Mouse (Mus musculus) granulocyte monocyte progenitor cell, adult 5-6 weeks (primary cell): Measurements from ENCODE around the gene Tmem135. TPM values are rescaled to one million over a fixed set of nuclear protein-coding genes. Genes with fewer than 3 reads are reported as not detected.

Experiments used
- ATAC-seq: replicated peaks from 2 replicates; pipeline ENCODE4 v1.8.0; 2016; ENCODE audit warnings: mild to moderate bottlenecking, moderate TSS enrichment, inconsistent platforms; ENCODE audit not compliant: poor library complexity, severe bottlenecking
- total RNA-seq, 2 experiments: library from RNA; stranded (forward) in 1 of 2; stranded (reverse) in 1 of 2; fragments of 200-712, 200-1000 nt in 1 of 2; fragments of >200 nt in 1 of 2; fragmentation: Nextera tagmentation in 1 of 2; gene quantifications; 2 replicates each; pipeline ENCODE4 v1.2.3; 2014 to 2017

Tmem135 gene
- 21.5 and 23.1 TPM in 2 replicates for total RNA-seq (2014; fragmentation: Nextera tagmentation)
- 18.1 and 18.9 TPM in 2 replicates for total RNA-seq (2017)

DNA sequence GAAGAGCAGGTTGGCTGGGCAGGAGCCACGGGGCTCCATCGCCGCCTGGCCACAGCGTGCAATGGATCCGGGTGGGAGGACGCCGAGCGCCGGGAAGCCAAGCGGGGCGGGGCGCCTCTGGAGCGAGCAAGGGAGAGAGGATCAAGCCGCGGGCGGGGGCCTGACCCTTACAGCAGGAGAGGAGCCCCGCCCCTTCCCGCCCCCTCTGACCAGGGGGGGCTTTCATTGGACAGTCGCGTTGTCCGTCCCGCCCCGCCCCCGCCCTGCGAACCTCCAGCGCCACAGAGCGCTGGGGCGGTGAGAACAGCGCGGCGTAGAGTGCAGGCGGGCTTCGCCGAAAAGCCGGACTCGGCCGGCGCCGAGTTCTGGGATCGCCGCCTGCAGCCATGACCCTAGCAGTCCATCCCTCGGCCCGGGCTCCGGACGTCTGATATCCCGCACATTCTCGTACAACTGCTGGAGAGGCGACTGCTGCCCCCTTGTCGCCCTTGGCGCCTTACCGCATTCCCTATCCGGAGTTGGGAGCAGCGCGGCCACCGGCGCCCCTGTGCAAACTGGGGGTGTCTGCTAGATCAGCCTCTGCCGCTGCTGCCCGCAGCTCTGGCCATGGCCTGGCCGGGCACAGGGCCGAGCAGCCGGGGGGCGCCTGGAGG lies at the start of gene Tmem135, which contains the start of gene Fzd4:
TSS of gene Tmem135 (minus strand) at position 142 of the 653 bp plus-strand sequence.
TSS of gene Fzd4 (plus strand) at position 275 of the 653 bp plus-strand sequence.
- peak; percentile 76 for ATAC-seq

DNA sequence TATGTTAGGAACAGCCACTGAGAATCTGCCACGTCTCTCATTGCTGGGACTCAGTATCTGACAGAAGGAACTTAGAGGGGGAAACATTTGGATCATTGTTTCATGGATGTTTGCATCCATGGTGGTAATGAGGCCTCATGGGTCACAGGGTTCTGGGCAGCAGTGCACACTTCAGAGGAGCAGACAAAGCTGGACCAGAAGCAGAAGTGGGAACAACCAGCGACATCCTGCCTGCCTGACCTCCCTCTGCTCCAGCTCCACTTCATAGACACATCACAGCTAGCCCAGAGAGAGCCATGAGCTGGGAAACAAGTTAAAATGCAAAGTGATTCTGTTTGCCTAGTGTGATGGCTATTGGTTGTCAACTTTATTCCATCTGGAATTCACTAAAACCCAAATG lies 46.3 kb upstream of the Tmem135 start:
- peak; percentile 73 for ATAC-seq

DNA sequence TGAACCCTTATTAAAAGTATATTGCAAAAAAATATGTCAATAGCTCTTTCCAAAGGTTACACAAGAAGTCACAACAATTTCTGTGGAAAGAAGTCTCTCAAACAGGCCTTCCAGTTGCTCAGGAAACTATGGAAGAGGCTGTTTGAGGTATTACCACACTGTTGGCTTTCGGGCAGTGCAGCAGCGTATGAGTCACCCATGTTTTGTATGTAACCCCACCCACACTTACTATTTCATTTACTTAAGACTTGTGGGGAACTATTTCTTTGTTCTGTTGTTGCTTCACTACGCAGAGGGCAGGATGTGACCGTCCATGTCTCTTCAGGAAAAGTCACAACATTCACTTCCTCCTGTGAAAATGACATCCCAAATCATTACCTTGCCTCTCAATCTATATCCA lies 41.1 kb upstream of the Tmem135 start:
- ATAC-seq, result peak; percentile 89

DNA sequence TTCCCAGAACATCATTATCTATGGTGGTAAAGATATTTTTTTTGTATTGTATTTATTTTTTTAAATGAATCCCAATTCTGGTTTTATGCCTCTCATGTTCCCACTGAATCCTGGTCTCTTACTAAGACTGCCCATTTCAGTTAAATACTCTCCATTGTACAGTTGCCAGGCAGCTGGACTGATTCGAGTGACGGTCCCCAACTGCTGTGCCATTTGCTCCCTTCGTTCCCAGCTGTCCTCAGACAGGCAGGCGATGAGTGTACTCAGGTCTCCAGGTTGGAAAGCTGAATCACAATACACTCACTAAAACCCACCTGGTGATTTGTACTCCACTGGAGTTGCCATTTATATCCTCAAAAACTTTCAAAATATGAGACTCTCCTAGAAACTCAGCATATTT lies 38.2 kb upstream of the Tmem135 start:
- ATAC-seq, result no peak

DNA sequence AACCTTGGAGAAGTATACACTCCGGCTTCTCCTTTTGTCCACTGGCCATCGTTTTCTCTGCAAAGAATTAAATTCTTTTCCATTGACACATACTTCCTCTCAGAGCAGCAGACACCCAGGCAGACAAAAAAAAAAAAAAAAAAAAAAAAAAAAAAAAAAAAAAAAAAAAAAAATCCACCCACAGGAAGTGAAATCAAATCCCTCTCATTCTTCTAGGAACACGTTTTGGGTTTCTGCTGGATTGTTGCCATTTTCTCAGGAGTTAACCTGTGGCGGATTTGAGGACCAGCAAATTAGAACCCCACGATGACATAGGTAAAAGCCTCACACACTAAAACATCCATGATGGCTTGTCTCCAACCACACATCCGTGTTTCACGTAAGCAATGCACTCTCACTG lies 37.3 kb upstream of the Tmem135 start:
- ATAC-seq, result peak; percentile 21

DNA sequence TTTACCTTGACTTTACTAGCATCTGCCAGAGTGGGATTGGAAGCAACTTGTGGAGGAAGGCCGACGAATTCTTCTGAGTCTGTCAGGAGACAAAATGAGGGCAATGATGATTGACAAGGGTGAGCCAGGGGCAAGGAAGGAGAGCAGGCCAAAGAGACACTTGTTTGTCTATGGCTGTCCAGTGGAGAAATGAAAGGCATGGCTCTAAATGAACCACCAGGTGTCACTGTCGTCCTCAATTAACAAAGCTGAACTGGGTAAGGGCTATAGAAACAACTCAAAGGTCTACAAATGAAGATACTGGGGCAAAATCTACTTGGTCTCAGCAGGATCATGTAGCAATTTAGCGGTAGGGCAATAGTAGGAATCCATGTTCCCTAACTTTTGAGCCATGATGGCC lies 33.6 kb upstream of the Tmem135 start:
- ATAC-seq, result peak; percentile 72

DNA sequence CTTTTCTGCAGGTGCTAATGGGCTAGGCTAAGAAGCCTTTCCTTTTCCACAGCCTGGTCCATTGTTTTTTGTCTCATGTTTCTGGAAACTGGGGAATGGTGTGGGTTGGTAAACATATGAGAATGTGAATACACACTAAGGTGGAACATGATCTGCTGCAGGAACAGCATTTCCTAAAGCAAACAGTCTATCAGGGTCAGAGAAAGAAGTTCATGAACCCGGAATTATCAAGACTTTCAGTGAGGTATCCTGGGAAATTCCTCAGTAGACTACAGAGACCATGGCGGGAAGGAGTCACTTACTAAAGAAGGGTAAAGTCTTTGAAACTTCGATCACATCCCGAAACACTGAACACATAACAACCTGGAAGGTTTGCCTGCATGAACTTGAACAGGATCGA lies 32.4 kb upstream of the Tmem135 start:
- no peak for ATAC-seq

DNA sequence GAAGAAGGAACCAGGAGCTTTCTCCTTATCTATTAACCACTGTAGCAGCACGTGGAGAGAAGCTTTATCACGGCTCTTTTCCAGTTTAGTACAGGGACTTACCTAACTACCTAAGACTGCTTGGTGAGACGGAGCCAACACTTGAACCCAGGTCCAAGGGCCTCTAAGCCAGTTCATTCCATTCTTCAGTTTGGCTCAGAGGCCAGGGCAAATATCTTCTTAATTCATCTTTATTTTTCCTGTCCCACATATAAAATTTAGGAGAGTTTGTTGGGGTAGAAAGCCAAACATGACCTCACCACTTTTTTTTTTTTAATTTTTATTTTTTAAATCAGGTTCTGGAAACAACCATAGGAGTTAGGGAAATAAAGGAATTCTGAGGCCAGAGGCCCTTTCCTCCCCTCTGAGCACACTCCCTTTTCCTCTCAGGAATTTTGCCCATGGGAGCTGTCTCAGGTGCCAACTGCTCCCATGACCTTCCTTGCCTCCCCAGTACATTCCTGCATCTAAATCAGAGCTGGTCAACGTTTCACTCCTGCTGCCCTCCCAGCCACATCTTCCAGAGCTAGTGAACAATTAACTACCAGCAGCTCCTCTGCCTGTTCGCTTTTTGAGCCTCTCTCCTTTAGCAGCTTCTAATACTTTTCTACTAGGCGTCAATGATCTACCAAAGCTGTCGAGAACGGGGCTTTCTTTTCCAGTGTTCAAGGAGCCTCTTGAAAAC lies 30.0 kb upstream of the Tmem135 start:
- ATAC-seq, result no peak

DNA sequence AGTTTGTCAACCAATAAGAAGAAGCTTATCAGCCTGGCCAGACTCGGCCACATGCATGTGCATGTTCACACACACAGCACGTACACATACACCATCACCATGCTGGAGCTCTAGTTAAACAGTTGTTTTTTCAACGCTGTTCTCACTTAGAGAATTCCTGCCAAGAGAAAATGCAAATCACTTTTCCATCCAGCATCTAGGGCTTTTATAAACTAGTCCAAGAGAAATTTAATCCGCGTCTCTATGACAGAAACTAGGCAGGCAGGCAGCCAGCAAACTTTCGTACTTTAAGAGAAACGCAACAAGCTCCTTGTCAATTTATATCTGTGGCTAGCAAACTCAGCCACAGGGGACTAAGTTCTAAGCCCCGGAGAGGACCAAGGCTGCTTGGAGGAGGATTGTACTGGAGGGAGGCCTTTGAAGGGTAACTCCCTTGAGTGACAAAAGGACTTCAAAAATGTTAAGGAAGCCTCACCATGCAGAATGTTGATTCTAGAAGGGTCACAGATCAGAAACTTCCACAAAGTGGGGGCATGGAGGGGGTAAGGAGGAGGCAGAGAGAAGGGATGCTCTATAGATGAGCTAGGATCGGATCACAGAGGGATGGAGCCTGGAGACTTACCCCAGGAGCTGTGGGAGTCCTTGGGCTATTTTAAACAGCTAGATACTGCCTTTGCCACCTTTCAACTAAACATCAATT lies 29.3 kb upstream of the Tmem135 start:
- ATAC-seq, result no peak

DNA sequence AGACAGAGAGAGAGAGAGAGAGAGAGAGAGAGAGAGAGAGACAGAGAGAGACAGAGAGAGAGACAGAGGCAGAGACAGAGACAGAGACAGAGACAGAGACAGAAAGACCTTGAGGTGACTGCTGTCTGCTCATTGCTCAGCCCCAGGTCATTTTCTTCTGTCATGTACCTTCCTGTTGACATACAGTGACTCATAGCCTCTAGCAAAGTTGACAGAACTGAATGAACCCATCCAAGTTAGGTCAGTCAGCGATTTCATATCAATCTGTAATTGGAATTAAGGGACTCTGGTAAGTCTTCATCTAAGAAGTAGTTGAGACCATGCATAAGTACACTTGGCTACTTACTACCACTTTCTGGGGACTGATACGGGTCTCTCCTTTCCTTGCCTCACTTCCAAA lies 27.2 kb upstream of the Tmem135 start:
- ATAC-seq, result no peak

DNA sequence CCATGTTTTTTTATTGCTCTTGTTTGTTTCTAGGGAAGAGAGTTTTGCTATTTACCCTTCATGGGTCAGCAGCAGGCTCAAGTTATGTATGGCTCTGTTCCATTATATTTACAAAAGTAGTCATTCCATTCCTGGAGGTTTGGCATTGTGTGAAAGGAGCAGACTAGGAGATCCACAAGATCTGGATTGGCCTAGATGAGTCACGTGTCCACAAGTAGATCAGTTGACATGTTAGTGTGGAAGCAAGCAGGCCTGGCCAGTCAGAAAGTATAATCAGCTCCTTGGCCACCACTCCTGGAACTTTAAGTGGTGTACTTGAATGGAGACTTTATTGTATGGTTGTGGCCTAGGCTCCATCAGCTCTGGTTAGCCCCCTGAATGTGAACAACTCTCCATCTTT lies 25.3 kb upstream of the Tmem135 start:
- ATAC-seq, result no peak

DNA sequence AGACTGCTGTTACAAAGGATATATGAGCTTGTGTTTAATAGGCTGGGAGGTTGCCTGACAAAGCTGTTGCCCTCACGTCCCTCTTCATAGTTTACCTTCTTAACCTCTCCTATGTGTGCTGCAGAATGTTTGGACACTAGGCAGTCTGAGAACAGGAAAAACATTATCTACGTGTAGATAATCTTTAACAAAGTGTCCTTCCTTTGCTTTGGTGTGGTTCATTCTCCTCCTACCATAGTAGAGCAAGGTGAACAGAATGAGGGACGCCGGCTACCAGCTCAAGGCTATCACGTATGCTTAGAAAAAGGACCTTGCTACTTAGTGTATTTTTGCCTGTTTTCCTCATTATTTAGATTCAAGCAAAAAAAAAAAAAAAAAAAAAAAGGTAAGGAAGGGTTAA lies 24.8 kb upstream of the Tmem135 start:
- ATAC-seq, result no peak

DNA sequence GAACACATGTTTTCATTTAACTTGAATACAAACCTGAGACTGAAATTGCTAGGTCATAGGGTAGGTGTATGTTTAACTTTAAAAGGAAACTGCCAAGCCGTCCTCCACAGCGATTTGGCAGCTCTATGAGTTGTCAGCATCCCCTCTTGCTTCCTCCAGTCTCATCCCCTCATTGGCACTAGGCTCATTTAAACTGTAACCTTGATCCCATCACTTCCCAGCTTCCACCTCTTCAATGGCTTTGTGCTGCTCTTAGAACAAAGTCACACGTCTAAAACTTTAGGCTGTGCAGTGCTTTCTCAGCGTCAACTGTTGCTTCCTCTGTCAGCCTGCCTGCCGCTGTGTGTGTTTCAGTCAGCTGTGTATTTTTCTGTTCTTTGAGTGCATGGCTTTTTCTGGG lies 23.1 kb upstream of the Tmem135 start:
- ATAC-seq, result no peak

DNA sequence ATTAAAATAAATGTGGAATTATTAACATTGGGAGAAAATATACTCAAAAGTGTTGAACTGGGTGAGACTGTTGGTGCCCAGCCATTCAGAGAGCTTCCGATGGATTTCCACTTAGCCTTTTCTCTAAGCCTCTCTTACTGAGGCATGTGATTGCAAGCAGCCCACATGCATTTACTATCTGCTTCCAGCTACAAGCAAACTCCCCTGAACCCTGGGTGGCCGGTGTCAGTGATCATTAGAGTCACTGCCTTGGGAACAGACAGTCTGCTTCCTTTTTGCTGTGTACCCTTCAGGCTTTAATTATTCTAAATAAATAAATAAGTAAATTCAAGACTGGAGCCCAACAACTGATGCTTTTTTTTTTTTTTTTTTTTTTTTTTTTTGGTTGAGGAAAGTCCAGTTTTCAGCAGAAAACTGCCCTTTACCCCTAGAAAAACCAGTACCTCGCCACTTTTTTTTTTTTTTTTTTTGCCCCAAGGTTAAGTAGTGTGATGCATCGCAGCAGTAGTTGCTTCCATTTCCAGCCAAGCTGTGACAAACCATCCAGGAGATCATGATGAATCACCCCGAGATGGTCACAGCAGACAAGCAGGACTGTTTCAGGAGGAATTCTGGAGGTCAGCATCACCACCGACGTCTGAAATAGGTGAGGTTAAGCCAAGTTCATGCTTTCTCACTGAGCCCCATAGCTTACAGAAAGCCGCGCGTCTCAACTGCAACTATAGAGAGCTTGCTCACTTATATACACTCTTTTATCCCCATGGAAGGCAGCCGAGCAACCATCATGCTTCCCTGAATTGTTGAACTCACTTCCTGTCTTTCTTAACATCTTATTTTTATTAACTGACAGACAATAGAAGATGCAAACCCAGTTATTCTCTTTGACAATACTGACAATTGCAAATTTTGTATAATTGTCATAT lies 22.0 kb upstream of the Tmem135 start:
- no peak for ATAC-seq

DNA sequence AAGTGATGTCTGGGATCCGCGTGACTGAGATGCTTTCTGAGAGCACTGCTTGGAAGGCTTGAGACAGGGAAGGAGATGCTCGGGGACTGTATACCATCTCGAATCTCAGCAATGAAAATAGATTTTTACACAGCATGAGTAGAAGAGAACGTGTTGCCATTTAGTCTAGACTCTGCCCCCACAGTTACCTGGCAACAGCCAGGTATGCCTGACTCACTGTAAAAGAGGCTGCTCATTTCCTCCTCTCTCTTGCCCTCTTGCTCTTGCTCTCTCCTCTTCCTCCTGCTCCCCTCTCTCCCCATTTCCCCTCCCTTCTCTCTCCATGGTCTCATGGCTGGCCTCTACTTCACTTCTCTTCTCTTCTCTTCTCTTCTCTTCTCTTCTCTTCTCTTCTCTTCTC lies 20.6 kb upstream of the Tmem135 start:
- no peak for ATAC-seq

DNA sequence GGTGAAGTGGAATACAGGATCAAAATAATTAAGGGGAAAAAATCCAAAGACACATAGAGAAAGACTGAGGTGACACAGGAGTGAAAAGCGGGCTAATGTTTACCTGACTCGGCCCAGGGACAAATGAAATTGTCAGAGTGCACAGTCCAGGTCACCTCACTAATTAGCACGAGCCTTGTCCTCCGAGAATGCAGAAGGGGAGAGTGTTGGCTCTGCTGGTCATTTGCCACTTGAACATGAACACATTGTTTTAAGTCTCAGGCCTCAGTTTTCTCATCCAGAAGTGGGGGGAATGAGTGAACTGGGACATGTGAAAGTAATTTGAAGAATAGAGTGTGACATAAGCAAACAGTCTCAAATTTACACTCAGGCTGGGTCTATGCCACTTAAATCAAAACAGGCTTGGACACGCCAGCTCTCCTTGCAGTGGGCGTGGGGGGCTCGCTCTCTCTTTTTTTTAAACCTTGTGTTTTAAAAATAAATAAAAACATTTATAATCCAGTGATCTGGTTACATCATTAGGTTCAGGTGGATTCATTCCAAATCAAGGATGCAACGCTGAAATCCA lies 19.8 kb upstream of the Tmem135 start:
- no peak for ATAC-seq

DNA sequence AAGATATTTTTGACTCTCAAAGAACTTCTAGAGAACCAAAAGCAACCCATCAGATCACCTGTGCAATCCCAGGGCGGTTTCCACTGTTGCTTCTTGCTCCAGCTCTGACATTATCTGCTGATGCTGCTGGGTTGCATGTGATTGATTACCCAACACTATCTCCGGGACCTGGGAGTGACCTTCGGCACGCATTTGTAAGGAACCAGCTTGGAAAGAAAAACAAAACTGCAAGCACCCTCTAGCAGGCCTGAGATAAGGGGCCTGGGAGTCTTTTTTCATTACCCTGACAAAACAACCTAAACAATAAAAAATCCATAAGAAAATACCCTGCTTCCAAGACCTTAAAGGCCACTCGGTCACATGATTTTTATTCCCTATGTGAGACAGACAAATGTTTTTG lies 19.2 kb upstream of the Tmem135 start:
- ATAC-seq, result no peak

DNA sequence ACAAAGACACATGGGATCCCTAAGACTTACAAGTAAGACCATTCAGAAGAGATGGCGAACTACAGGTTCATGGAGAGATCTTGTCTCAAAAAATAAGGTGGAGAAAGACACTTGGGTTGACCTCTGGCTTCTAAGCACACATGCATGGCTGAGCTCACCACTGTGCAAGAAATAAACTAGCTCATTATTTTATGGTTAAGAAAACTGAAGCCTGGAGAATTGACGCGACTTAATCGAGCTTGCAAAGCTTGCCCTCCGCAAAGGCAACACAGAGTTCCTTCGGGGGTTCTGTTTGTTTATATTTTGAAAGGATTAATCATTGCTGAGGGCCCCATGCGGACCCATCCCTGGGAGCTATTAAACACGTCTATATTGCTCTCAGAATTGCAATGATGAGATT lies 18.6 kb upstream of the Tmem135 start:
- no peak for ATAC-seq

DNA sequence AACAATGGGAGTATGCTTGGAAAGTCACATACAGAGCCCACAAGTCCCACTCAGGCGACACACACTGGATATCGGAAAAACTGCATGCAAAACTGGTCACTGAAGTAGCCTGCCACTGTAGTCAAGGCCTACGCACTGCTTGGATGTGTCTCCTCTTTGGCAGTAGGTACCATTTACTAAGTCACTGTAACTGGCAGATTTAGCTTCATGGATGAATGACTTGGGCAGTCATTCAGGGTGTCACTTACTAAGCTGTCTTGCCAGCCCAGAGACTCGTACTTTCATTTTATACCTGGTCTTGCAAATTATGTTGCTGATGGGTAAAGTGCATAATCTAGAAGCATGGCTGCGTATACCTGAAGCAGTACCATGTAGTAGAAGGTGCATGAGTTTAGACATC lies 17.3 kb upstream of the Tmem135 start:
- no peak for ATAC-seq
